Mouse (Mus musculus): ENCODE data around the gene Unc93b1. TPM values are rescaled to one million over a fixed set of nuclear protein-coding genes. Genes with fewer than 3 reads are reported as not detected.
A peak's percentile ranks its signal among the peaks of the same experiment; 100 is the strongest.
"Not testable (repeated sequence)": the region's sequence is repeated elsewhere in the genome, so short reads cannot be mapped to it uniquely, and the experiment has no call there.

Gene Unc93b1
- polyA plus RNA-seq, 1 experiment from 2014 or later: 7.5 TPM

DNA sequence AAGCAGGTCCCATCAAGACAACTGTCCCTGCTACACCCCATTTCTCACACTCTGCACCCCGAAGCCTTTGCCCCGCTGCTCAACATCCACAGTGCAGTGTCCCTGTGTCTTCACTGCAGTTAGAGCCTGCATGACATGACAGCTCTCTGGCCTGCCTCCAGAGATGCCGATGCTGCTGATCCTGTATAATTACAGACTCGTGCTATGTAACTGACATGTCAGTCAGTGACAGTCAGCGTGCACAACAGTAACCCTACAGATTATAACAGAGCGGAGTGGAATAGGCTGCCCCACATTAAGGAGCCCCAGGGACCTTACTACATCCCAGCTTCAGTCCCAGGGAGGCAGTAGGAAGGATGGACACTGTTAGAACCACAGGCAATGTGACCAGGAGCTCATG lies 26.8 kb downstream of the Unc93b1 start:
- not testable (repeated sequence) for H3K4me1 ChIP-seq (ENCODE audit: control insufficient read depth, insufficient read depth, low read length); H3K27me3 ChIP-seq (replicated peaks; ENCODE audit: control insufficient read depth, insufficient read depth, low read length); DNase-seq (ENCODE audit: low spot score); H3K9ac ChIP-seq (ENCODE audit: low read length); H3K27ac ChIP-seq (ENCODE audit: low read depth, low read length); H3K36me3 ChIP-seq (ENCODE audit: control insufficient read depth, insufficient read depth, low read length); H3K4me3 ChIP-seq (ENCODE audit: low read depth, low read length); H3K4me2 ChIP-seq (ENCODE audit: low read length); H3K9me3 ChIP-seq (replicated peaks; ENCODE audit: control insufficient read depth, low read length)
- peak; percentile 46 for ATAC-seq
- 66% methylated on average over 6 of the region's 6 CpGs for WGBS

DNA sequence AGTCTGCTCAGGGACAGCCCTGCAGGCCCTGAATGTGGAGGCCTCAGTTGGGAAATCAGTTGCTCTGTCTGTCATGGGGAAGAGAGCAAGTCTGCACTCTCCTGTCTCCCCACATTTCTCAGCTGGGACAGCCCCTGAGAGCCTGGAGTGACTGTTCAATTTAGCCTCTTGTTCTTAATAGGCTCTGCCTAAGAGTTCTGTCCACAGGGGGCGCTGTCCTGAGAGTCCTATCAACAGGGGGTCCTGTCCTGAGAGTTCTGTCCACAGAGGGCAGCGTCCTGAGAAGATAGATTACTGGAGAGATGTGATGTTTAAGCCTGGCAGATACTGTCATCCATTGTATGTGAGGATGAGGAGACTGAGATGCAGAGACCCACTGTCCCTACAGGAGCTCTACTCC lies 27.5 kb downstream of the Unc93b1 start:
- H3K36me3 ChIP-seq (ENCODE audit: control insufficient read depth, insufficient read depth, low read length): no peaks in the 10 kb centered on the region
- H3K4me1 ChIP-seq (ENCODE audit: control insufficient read depth, insufficient read depth, low read length): no peaks in the 10 kb centered on the region
- H3K9ac ChIP-seq (ENCODE audit: low read length): no peak overlapping the region
- ATAC-seq: no peak
- H3K9me3 ChIP-seq (replicated peaks; ENCODE audit: control insufficient read depth, low read length): no peaks in the 10 kb centered on the region
- WGBS: 12% methylated on average over 2 of the region's 2 CpGs
- DNase-seq (ENCODE audit: low spot score): no peak
- H3K27me3 ChIP-seq (replicated peaks; ENCODE audit: control insufficient read depth, insufficient read depth, low read length): no peaks in the 10 kb centered on the region
- H3K4me3 ChIP-seq (ENCODE audit: low read depth, low read length): no peak overlapping the region
- no peak overlapping the region for H3K27ac ChIP-seq (ENCODE audit: low read depth, low read length)
- H3K4me2 ChIP-seq (ENCODE audit: low read length): no peak overlapping the region

DNA sequence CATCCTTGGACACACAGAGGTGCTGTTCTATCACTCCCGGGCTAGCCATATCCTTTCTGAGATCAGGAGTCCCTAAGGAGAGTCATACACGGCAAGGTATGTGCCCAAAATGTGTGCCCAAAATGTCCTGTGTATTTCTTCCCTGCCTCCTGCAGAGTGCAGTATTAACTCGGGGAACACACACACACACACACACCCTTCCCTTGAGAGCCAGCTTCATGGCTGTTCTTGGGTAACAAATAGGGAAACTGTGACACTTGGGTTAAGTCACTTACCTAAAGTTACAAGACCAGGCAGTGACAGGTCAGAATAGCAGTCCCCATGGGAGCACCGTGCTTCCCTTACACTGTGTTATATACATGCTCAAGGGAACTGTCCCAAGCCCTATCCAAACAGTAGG lies 29.0 kb downstream of the Unc93b1 start:
- 80% methylated on average over 4 of the region's 4 CpGs for WGBS
- Histone ChIP-seq H3K9ac (ENCODE audit: low read length) (no peak overlapping the region), H3K4me2 (ENCODE audit: low read length) (no peak overlapping the region), H3K27ac (ENCODE audit: low read depth, low read length) (no peak overlapping the region), H3K4me3 (ENCODE audit: low read depth, low read length) (no peak overlapping the region), H3K27me3 (replicated peaks; ENCODE audit: control insufficient read depth, insufficient read depth, low read length) (no peaks in the 10 kb centered on the region), H3K36me3 (ENCODE audit: control insufficient read depth, insufficient read depth, low read length) (no peaks in the 10 kb centered on the region), H3K9me3 (replicated peaks; ENCODE audit: control insufficient read depth, low read length) (no peaks in the 10 kb centered on the region), H3K4me1 (ENCODE audit: control insufficient read depth, insufficient read depth, low read length) (no peaks in the 10 kb centered on the region)
- ATAC-seq (no peak), DNase-seq (ENCODE audit: low spot score) (no peak)

DNA sequence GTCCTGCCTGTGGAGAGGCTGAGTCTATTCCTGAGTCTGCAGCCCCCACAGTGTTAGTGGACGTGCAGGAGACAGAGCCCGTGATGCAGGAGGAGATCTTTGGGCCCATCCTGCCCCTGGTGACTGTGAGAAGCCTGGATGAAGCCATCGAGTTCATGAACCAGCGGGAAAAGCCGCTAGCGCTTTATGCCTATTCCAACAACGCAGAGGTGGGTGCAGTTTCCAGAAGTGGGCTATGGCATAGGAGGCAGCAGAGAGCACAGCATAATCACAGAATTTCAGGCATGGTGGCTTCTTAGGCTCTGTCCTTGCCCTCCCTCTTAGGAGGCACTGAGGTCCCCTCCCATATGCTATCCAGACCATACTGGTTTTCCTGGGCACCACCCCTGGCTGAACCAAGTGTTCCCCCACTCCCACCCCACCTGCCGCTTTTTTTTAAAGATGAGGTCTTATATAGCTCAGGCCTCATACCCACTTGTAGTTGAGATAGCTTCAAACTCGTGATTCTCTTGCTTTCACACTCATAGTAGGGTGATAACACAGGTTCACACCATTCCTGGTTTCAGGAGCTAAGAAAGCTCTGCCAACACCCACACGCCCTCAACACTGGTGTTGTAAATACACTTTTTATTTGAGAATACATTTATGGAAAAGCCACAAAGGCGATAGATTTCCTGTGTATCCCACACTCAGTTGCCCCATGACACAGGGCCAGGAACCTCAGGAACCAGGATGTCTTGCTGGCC lies 31.5 kb downstream of the Unc93b1 start:
- DNase-seq (ENCODE audit: low spot score): peak; percentile 15
- H3K27ac ChIP-seq (ENCODE audit: low read depth, low read length): no peak overlapping the region
- H3K9ac ChIP-seq (ENCODE audit: low read length): no peak overlapping the region
- ATAC-seq: no peak
- no peaks in the 10 kb centered on the region for H3K36me3 ChIP-seq (ENCODE audit: control insufficient read depth, insufficient read depth, low read length)
- 68% methylated on average over 11 of the region's 11 CpGs for WGBS
- no peak overlapping the region for H3K4me2 ChIP-seq (ENCODE audit: low read length)
- H3K27me3 ChIP-seq (replicated peaks; ENCODE audit: control insufficient read depth, insufficient read depth, low read length): no peaks in the 10 kb centered on the region
- H3K4me3 ChIP-seq (ENCODE audit: low read depth, low read length): no peak overlapping the region
- no peaks in the 10 kb centered on the region for H3K9me3 ChIP-seq (replicated peaks; ENCODE audit: control insufficient read depth, low read length)
- H3K4me1 ChIP-seq (ENCODE audit: control insufficient read depth, insufficient read depth, low read length): no peaks in the 10 kb centered on the region

DNA sequence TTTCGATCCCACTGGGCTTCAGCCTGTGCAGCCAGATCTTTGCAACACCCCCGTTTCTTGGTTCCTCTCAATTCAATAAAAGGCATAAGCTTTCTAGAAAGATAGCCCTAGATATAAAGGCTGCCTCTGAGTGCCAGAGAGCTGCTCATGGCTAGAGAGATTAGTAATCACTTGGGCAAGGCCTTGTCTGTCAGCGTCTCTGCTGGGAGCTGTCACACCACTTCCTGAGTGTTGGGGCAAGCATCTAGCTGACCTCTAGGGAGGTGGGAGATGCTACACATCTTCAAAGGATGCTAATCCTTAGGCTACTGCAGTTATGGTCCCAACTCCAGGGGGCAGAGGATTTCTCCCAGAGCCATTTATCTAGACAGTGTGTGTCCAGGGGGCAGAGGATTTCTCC lies 32.3 kb downstream of the Unc93b1 start:
- Histone ChIP-seq H3K27me3 (replicated peaks; ENCODE audit: control insufficient read depth, insufficient read depth, low read length) (no peaks in the 10 kb centered on the region), H3K36me3 (ENCODE audit: control insufficient read depth, insufficient read depth, low read length) (no peaks in the 10 kb centered on the region), H3K4me3 (ENCODE audit: low read depth, low read length) (no peak overlapping the region), H3K9me3 (replicated peaks; ENCODE audit: control insufficient read depth, low read length) (no peaks in the 10 kb centered on the region), H3K9ac (ENCODE audit: low read length) (no peak overlapping the region), H3K4me1 (ENCODE audit: control insufficient read depth, insufficient read depth, low read length) (no peaks in the 10 kb centered on the region), H3K4me2 (ENCODE audit: low read length) (no peak overlapping the region), H3K27ac (ENCODE audit: low read depth, low read length) (no peak overlapping the region)
- ATAC-seq: no peak
- WGBS: 83% methylated on average over 3 of the region's 3 CpGs
- DNase-seq (ENCODE audit: low spot score): no peak

DNA sequence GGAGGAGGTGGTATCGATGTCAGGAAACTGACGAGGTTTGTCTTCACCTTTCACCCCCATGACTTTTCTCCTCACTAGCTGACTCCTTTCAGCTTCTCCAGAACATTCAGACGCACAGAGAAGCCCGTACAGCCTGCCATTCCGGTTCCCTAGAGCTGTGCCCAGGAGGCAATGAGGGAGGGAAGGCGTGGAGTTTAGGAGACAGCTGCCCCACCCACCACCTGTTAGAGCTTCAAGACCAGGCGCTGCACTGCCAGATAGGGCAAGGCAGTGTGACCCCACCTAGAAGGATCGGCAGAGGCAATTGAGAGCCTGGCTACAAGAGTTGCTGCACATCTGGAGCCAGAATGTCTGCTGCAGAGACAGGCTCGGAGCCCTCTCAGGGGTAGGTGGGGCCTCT lies 37.2 kb downstream of the Unc93b1 start, which contains the start of gene Aldh3b2:
Gene Aldh3b2, plus strand, starts transcription at position 100 of the 400 bp plus-strand sequence.
- DNase-seq (ENCODE audit: low spot score) (no peak), ATAC-seq (no peak)
- Histone ChIP-seq H3K4me3 (ENCODE audit: low read depth, low read length) (no peak within 1 kb of the TSS), H3K36me3 (ENCODE audit: control insufficient read depth, insufficient read depth, low read length) (no peaks in the 10 kb centered on the region), H3K9ac (ENCODE audit: low read length) (no peak within 1 kb of the TSS), H3K27me3 (replicated peaks; ENCODE audit: control insufficient read depth, insufficient read depth, low read length) (no peaks in the 10 kb centered on the region), H3K9me3 (replicated peaks; ENCODE audit: control insufficient read depth, low read length) (no peaks in the 10 kb centered on the region), H3K4me2 (ENCODE audit: low read length) (no peak within 1 kb of the TSS), H3K27ac (ENCODE audit: low read depth, low read length) (no peak within 1 kb of the TSS), H3K4me1 (ENCODE audit: control insufficient read depth, insufficient read depth, low read length) (no peaks in the 10 kb centered on the region)
- WGBS: 68% methylated on average over 9 of the region's 9 CpGs

DNA sequence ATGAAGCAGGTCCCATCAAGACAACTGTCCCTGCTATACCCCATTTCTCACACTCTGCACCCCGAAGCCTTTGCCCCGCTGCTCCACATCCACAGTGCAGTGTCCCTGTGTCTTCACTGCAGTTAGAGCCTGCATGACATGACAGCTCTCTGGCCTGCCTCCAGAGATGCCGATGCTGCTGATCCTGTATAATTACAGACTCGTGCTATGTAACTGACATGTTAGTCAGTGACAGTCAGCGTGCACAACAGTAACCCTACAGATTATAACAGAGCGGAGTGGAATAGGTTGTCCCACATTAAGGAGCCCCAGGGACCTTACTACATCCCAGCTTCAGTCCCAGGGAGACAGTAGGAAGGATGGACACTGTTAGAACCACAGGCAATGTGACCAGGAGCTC lies 39.6 kb downstream of the Unc93b1 start:
- DNase-seq (ENCODE audit: low spot score); H3K36me3 ChIP-seq (ENCODE audit: control insufficient read depth, insufficient read depth, low read length); H3K27ac ChIP-seq (ENCODE audit: low read depth, low read length); H3K4me1 ChIP-seq (ENCODE audit: control insufficient read depth, insufficient read depth, low read length); H3K27me3 ChIP-seq (replicated peaks; ENCODE audit: control insufficient read depth, insufficient read depth, low read length); H3K9ac ChIP-seq (ENCODE audit: low read length); ATAC-seq; H3K4me2 ChIP-seq (ENCODE audit: low read length); H3K9me3 ChIP-seq (replicated peaks; ENCODE audit: control insufficient read depth, low read length); H3K4me3 ChIP-seq (ENCODE audit: low read depth, low read length): not testable (repeated sequence)
- 61% methylated on average over 6 of the region's 6 CpGs for WGBS

DNA sequence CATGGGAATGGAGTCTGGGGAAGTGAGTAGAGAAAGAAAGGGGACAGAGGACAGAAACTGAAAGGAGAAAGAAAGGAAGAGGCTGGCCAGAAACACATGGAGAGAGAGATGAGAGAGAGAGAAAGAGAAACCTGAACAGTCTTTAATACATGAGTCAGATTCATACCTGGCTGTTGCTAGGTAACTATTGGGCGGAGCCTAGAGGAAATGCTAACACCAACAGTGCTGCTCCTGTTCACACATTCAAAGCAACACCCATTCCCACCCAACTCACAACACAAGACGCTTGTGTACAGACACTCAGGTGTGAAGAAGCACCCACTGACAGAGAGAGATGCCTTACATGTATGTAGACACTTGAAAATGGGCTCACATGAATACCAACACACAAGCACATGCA lies 40.9 kb downstream of the Unc93b1 start:
- Histone ChIP-seq H3K9me3 (replicated peaks; ENCODE audit: control insufficient read depth, low read length) (no peaks in the 10 kb centered on the region), H3K27ac (ENCODE audit: low read depth, low read length) (no peak overlapping the region), H3K4me2 (ENCODE audit: low read length) (no peak overlapping the region), H3K4me3 (ENCODE audit: low read depth, low read length) (no peak overlapping the region), H3K4me1 (ENCODE audit: control insufficient read depth, insufficient read depth, low read length) (no peaks in the 10 kb centered on the region), H3K9ac (ENCODE audit: low read length) (no peak overlapping the region), H3K27me3 (replicated peaks; ENCODE audit: control insufficient read depth, insufficient read depth, low read length) (no peaks in the 10 kb centered on the region), H3K36me3 (ENCODE audit: control insufficient read depth, insufficient read depth, low read length) (no peaks in the 10 kb centered on the region)
- WGBS: 78% methylated on average over 2 of the region's 2 CpGs
- DNase-seq (ENCODE audit: low spot score) (no peak), ATAC-seq (no peak)

DNA sequence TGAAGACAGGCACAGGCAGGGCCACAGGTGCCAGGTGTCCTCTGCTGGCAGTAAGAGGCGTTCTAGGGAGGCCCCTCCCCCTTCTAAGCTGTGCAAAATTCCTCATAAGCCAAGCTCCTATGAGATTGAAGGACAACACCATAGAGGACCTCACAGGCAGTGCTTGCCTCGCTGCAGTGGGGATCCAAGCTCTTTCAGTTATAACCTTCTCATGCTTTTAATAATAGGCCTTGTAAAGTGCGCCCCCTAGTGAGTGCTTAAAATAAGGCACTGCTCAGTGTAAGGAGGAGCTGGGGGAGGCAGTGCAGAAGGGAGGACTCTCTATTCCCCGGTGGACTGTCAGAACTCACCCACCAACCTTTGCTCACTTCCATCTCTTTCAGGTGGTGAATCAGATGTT lies 45.3 kb downstream of the Unc93b1 start:
- WGBS: 16% methylated on average over 4 of the region's 4 CpGs
- peak; percentile 73 for ATAC-seq

More for the DNA sequence above, 45.3 kb downstream of the Unc93b1 start:
- no peak overlapping the region for H3K4me2 ChIP-seq (ENCODE audit: low read length)
- peak; percentile 91 for DNase-seq (ENCODE audit: low spot score)
- no peak overlapping the region for H3K9ac ChIP-seq (ENCODE audit: low read length)
- no peaks in the 10 kb centered on the region for H3K9me3 ChIP-seq (replicated peaks; ENCODE audit: control insufficient read depth, low read length)
- H3K36me3 ChIP-seq (ENCODE audit: control insufficient read depth, insufficient read depth, low read length): no peaks in the 10 kb centered on the region
- no peak overlapping the region for H3K27ac ChIP-seq (ENCODE audit: low read depth, low read length)
- no peak overlapping the region for H3K4me3 ChIP-seq (ENCODE audit: low read depth, low read length)
- no peaks in the 10 kb centered on the region for H3K4me1 ChIP-seq (ENCODE audit: control insufficient read depth, insufficient read depth, low read length)
- H3K27me3 ChIP-seq (replicated peaks; ENCODE audit: control insufficient read depth, insufficient read depth, low read length): no peaks in the 10 kb centered on the region

Measured in forebrain, embryonic 14.5 days (tissue).